In the genomic region with DNA sequence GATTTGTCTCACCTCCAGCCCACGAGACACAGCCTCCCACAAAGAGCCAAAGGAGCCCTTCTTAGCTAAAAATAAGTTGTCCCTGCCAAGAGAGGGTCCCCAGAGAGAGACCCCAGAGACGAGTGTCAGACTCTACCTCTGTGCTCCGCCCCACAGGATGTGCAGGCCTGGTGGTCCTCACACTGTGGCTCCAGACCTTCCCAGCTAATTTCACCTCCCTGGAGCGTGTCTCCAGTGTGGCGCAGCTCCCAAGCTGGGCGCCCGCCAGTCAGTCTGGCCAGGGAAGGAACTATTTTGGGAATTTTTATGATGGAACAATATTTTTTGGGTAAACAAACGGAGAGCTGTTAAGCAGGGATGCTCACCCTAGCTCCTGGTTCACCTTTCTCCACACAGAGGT, we compare ENCODE assay signal across 11 mouse cellular contexts. TPM values are rescaled to one million over a fixed set of nuclear protein-coding genes. Genes with fewer than 3 reads are reported as not detected.
DNase-seq lines count a peak whose midpoint lies in the region; ATAC-seq and TF ChIP-seq lines count a peak whose summit lies in the region.
"Had no signal": no experiment of that assay in that cellular context is flagged by ENCODE, and none has a peak within 500 bp of the region (broad histone marks: within the 10 kb centered on the region; RNA-seq: fewer than 3 reads in every experiment).

No protein-coding gene starts in this region.

- peak; percentile 36 for DNase-seq in adrenal gland, postnatal 14 days
- no peak for DNase-seq in adrenal gland, adult 2 months
- peak; percentile 59 for DNase-seq in kidney, postnatal 10 days
- DNase-seq in kidney, adult 18-20 months, result no peak
- peak; percentile 38 to 74 for DNase-seq in gastrocnemius, postnatal 4 days (ENCODE audit: low spot score in 2 of 2)
- DNase-seq in lung, embryonic 14.5 days, result peak; percentile 52
- no peak for DNase-seq in retina, postnatal 1 day
- DNase-seq in thymus, adult 18-20 months, result no peak

- H3K4me2 ChIP-seq in lung, embryonic 14.5 days, result no peak overlapping the region
- H3K4me2 ChIP-seq: hindbrain, embryonic 12.5 days had no signal

- H3K36me3 ChIP-seq in lung, embryonic 14.5 days (ENCODE audit: insufficient read depth), result no peaks in the 10 kb centered on the region
- H3K36me3 ChIP-seq: hindbrain, embryonic 12.5 days had no signal

- TF ChIP-seq CTCF in lung, embryonic 14.5 days (IDR thresholded peaks at IDR 0.05; ENCODE audit: low read depth), result no peak

- H3K9me3 ChIP-seq in lung, embryonic 14.5 days (ENCODE audit: low read depth, low read length), result no peaks in the 10 kb centered on the region
- H3K9me3 ChIP-seq: hindbrain, embryonic 12.5 days; megakaryocyte, embryonic 14.5 days had no signal

- no peak overlapping the region for H3K27ac ChIP-seq in lung, embryonic 14.5 days (ENCODE audit: low read depth)
- H3K27ac ChIP-seq: hindbrain, embryonic 12.5 days had no signal

- peak; percentile 71; the same call in 1 of the 2 replicates for ATAC-seq in lung, embryonic 14.5 days (ENCODE audit: insufficient read depth)
- ATAC-seq: Patski had no signal

- WGBS in lung, embryonic 14.5 days, result 39% methylated on average over 8 of the region's 8 CpGs

- H3K4me1 ChIP-seq in lung, embryonic 14.5 days (ENCODE audit: insufficient read depth), result peaks cover 9% of the 10 kb centered on the region; the same call in 1 of the 2 replicates

- no peak overlapping the region for H3K4me3 ChIP-seq in lung, embryonic 14.5 days (ENCODE audit: low read depth, low read length)
- H3K4me3 ChIP-seq: hindbrain, embryonic 12.5 days; megakaryocyte, embryonic 14.5 days had no signal

- no peaks in the 10 kb centered on the region for H3K27me3 ChIP-seq in lung, embryonic 14.5 days (ENCODE audit: insufficient read depth, low read length)
- H3K27me3 ChIP-seq: hindbrain, embryonic 12.5 days; Patski had no signal

- H3K9ac ChIP-seq in lung, embryonic 14.5 days, result no peak overlapping the region
- H3K9ac ChIP-seq: hindbrain, embryonic 12.5 days had no signal

RNA-seq across cellular contexts. Expression of a gene that starts 50.8 kb away (rescaled TPM):
- 16.7 and 18.7 TPM in 2 replicates for total RNA-seq in adrenal gland, postnatal 14 days (2021)
- total RNA-seq in adrenal gland, adult 2 months (2021), result 10 to 100 TPM; 17.6 to 22.1 TPM
- polyA plus RNA-seq in adrenal gland, adult 2 months (2012; rRNA removed), result 16.3 and 16.9 TPM in 2 replicates
- 10 to 100 TPM; 19.3 to 21.5 TPM for total RNA-seq in gastrocnemius, postnatal 4 days (2021)
- 1.3 and 2.2 TPM in 2 replicates for polyA plus RNA-seq in lung, embryonic 14.5 days (2014; fragmentation: Nextera tagmentation; extraction: Ambion mirVana)

Comparison
In these comparisons a context has a peak if more than half of its experiments do, and no peak if none do; other contexts are left out.
1. DNase-seq: peak in adrenal gland, postnatal 14 days (single experiment), kidney, postnatal 10 days (single experiment), gastrocnemius, postnatal 4 days (2 of 2) and lung, embryonic 14.5 days (single experiment); none in adrenal gland, adult 2 months (single experiment), kidney, adult 18-20 months (single experiment), retina, postnatal 1 day (single experiment) and thymus, adult 18-20 months (0 of 2).